Mouse (Mus musculus): Measurements from ENCODE around the gene Cpe.

GRCm38 (mm10) chr8:64578221-64578620, 114.6 kb downstream of the Cpe start:
- TF ChIP-seq POLR2A (IDR thresholded peaks at IDR 0.05; ENCODE audit: insufficient read length, low read depth) = no peak
- TF ChIP-seq E2F4 (IDR thresholded peaks at IDR 0.05; ENCODE audit: insufficient read depth) = no peak
- TF ChIP-seq POLR2AphosphoS2 (IDR thresholded peaks at IDR 0.05; ENCODE audit: insufficient read length, low read depth) = no peak

Data from myocyte (in vitro differentiated cells).